Mouse (Mus musculus) gastrocnemius, adult 18-20 months (tissue): ENCODE results near the gene Olfr802. TPM values are rescaled to one million over a fixed set of nuclear protein-coding genes. Genes with fewer than 3 reads are reported as not detected.

Experiments
- DNase-seq: peaks from one replicate; pipeline ENCODE4 v3.0.0; 2021; ENCODE audit warnings: low spot score
- long read RNA-seq, 2 experiments: library from polyadenylated mRNA; stranded (forward); transcript quantifications; one replicate each; pipeline ENCODE4 v2.0.0; 2021
- microRNA-seq: library from miRNA; unstranded; fragments of <30 nt; microRNA quantifications from one replicate; pipeline ENCODE4 v1.2.0, GENCODE M21; 2021
- total RNA-seq, 2 experiments: library from RNA; stranded (reverse); gene quantifications; 2 replicates each; pipeline ENCODE4 v1.2.3; 2021

Olfr802 gene
- total RNA-seq, result not detected
- long read RNA-seq, experiment 1, result 0 reads
- long read RNA-seq, experiment 2, result 0 reads

DNA sequence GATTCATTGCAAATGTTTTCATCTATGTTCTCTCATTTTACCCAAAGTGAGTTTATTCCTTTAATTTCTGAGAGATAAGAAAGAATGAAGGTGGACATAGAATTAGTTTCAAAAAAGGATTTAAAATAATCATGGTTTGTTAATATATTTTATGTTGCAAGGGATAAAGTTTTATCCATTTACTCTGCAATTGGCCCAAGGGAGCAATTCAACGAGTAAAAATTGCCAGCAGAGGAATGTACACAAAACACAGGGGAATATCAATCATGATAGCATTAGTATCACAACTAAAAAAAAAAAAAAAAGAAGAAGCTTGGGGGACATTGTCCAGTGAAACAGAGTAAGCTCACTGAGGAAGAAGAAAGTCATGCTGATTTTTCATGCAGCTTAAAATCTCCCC lies at the start of gene Olfr802:
Olfr802 (minus strand) TSS at position 101 of the 400 bp plus-strand sequence.
- no peak for DNase-seq

DNA sequence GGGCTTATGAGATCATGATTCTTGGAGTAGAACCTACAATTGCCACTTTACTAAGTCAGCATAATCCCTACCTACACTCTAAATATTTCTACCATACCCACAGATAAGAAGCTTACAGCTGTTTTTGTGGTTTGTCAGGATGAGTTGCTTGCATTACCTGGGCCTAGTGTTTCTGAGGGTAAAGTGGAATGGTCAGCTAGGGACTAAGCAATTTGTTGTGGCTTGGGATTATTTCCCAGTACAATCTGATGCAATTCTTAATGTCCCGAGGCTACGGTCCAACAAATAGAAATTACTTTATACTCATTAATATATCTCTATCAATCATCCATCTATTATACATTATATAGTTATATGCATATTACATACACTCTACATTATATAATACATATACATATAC lies 41.3 kb upstream of the Olfr802 start, which contains the start of gene Olfr805:
Olfr805 (minus strand) TSS at position 101 of the 400 bp plus-strand sequence.
- no peak for DNase-seq

DNA sequence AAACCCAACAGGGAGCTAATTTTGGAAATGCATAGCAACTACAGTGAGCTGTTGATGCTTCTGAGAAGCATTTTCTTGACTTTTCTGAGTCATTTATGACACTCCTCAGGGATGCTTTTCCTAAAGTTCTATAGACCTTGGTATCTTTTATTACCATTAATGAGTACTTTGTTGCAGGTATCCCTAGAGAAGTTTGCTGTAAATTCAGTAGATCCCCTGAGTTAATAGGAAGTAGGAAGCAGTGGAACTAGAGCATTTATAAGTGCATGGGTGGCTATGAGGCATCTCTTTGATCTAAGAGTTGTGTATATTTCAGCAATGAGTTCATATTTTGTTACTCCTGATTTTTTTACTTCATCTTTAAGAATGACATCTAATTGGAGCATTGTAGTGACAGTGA lies 14.9 kb upstream of the Olfr802 start, which contains the start of gene Olfr804:
Olfr804 (plus strand) TSS at position 301 of the 400 bp plus-strand sequence.
- DNase-seq, result no peak

DNA sequence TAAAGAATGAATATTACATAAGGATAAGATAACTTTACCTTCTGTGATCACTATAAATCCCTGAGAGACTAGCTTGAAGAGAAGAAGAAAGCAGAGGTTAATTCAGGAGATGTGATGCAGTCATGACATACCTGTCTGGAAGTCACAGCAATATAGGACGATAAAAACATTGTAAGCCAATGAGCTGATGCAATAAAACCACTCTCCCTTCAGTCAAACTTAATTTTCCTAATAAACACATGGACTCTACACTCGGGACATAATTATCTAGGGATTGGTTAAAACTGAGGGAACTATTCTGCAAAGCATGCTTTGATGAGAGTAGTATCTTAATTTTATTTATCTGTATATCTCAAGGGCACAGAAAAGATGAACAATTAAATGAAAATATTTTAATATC lies 6.2 kb upstream of the Olfr802 start, which contains the start of gene Olfr803:
Olfr803 (minus strand) TSS at position 101 of the 400 bp plus-strand sequence.
- DNase-seq, result no peak

DNA sequence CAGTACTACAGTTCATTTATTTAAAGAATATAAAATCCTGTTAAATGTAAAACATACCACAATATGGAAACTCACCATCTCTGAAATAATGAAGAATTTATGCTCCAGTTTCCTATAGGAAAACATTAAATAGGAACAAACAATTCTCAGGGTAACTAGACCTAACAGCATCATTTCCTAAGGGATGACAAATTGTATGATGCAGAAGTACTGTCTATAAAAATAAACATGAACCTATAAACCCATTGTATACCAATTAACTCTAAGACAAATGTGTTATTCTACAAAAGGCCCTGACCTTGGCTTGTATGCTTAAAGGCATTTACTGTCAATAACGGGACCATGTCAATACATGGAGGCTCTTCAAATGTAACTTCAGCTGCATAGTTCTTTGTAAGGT lies 14.2 kb downstream of the Olfr802 start, which contains the start of gene Olfr801:
Olfr801 (minus strand) TSS at position 101 of the 400 bp plus-strand sequence.
- no peak for DNase-seq

DNA sequence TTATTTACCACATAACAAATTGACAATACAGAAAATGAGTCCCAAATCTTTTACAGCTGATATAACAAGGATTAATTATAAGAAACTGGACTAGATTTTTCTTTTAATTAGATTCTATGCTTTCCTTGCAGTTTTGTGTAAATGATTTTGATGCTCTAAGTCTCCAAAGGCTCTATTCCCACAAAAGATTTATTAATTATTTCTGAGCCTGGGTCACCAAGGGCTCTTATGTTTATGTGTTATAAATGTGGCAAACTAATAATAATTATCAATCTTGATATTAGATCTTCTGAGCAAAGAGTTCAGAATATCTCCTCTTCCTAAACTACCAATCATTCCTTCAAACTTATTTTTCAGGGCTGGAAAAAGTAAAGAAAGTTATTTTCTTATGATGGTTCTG lies 30.6 kb downstream of the Olfr802 start, which contains the start of gene Olfr800:
Olfr800 (plus strand) TSS at position 301 of the 400 bp plus-strand sequence.
- no peak for DNase-seq

DNA sequence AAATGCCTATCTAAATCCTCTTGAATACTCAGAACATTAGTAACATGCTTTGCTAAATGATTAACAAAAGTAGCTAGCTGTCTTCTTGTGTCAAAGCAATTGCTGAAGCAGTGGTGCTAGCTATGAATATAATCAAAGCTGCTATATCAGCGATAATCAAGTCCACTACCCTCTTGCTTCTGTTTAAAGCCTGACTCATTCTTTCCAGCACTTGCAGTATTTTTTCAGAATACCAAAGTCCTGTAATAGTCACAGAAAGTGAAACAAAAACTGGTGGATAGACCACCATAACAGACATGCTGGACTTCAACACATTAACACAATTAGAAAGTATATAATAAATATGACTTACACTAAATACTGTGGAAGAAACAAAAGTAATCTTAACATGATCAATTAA lies 36.2 kb downstream of the Olfr802 start:
- DNase-seq, result no peak

DNA sequence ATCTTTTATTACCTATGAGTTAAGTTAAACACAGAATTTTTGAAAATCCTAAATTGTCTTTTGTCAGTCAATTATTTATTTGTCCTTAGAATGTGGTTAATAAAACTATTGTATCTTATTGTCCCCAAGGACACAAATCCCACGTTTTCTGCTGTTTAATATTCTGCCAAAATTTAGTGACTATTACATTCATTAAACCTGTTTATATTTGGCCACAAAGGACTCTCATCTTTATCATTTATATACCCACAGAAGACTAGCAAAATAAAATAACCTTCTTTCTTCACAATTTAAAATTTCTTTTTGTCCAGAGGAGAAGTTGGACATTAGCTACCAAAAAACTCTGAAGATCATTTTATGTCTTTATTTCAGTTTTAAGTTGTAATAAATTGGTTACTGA lies 50.8 kb downstream of the Olfr802 start, which contains the start of gene Olfr799:
Olfr799 (plus strand) TSS at position 301 of the 400 bp plus-strand sequence.
- no peak for DNase-seq

DNA sequence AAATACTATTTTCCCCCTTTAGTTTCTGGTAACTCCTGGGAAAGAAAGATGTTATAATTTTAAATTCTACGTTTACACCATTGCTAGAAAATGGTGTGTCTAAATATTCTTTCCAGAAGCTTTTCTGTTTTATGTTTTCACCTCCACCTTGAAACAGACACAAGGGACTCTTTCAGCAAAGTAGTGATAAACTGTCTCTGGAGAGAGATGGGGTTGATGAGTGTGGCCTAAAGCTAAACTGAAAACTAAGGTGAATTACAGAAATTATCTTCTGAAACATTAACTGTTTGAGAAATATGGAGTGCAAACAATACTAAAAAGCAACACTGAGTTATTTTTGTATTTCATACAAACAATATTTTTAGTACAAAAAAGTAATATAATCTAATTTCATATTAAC lies 60.1 kb downstream of the Olfr802 start, which contains the start of gene Olfr798:
Olfr798 (minus strand) TSS at position 101 of the 400 bp plus-strand sequence.
- DNase-seq, result no peak

Small RNA genes within 50 kb of the gene (microRNA-seq; reads per million reads assigned to microRNA genes)
- not detected for gene Gm24485

Other genes starting within 250 kb of the Olfr802 start
- not detected for gene Olfr787, start 226.3 kb downstream of the Olfr802 start, total RNA-seq
- gene Olfr788, start 217.2 kb downstream of the Olfr802 start, total RNA-seq, result not detected
- gene Olfr789, start 203.4 kb downstream of the Olfr802 start, total RNA-seq, result not detected
- not detected for gene Olfr790, start 189.7 kb downstream of the Olfr802 start, total RNA-seq
- gene Olfr791, start 166.4 kb downstream of the Olfr802 start, total RNA-seq, result not detected
- gene Olfr792, start 149.0 kb downstream of the Olfr802 start, total RNA-seq, result not detected
- gene Olfr794, start 120.5 kb downstream of the Olfr802 start, total RNA-seq, result not detected
- gene Olfr796, start 75.6 kb downstream of the Olfr802 start, total RNA-seq, result not detected
- not detected for gene Olfr798, start 60.2 kb downstream of the Olfr802 start, total RNA-seq
- not detected for gene Olfr799, start 50.7 kb downstream of the Olfr802 start, total RNA-seq
- not detected for gene Olfr800, start 30.5 kb downstream of the Olfr802 start, total RNA-seq
- gene Olfr801, start 14.3 kb downstream of the Olfr802 start, total RNA-seq, result not detected
- not detected for gene Olfr803, start 6.1 kb upstream of the Olfr802 start, total RNA-seq
- gene Olfr804, start 15.0 kb upstream of the Olfr802 start, total RNA-seq, result not detected
- not detected for gene Olfr805, start 41.2 kb upstream of the Olfr802 start, total RNA-seq
- gene Olfr806, start 53.8 kb upstream of the Olfr802 start, total RNA-seq, result not detected
- not detected for gene Olfr807, start 69.6 kb upstream of the Olfr802 start, total RNA-seq
- gene Olfr808, start 77.3 kb upstream of the Olfr802 start, total RNA-seq, result not detected
- not detected for gene Olfr809, start 86.5 kb upstream of the Olfr802 start, total RNA-seq
- not detected for gene Olfr810, start 106.7 kb upstream of the Olfr802 start, total RNA-seq
- not detected for gene Olfr811, start 116.2 kb upstream of the Olfr802 start, total RNA-seq
- not detected for gene Olfr812, start 157.9 kb upstream of the Olfr802 start, total RNA-seq
- gene Olfr813, start 167.2 kb upstream of the Olfr802 start, total RNA-seq, result not detected
- gene Olfr814, start 191.7 kb upstream of the Olfr802 start, total RNA-seq, result not detected
- not detected for gene Olfr815, start 217.7 kb upstream of the Olfr802 start, total RNA-seq
- gene Olfr816, start 227.4 kb upstream of the Olfr802 start, total RNA-seq, result not detected